Mouse (Mus musculus) brain, embryonic 14.5 days (tissue): Measurements from ENCODE around the gene Creb5.

Experiments used
- CTCF ChIP-seq: fragments of 200-500 bp; IDR thresholded peaks from 2 replicates; pipeline ENCODE4 v1.5.1; 2012; ENCODE audit warnings: inconsistent platforms, mild to moderate bottlenecking, moderate library complexity, borderline replicate concordance; ENCODE audit not compliant: insufficient read depth, insufficient read length; ENCODE audit errors: extremely low read depth
- POLR2A ChIP-seq: fragments of 200-500 bp; IDR thresholded peaks from 2 replicates; pipeline ENCODE4 v1.6.1; 2012; ENCODE audit warnings: mild to moderate bottlenecking, inconsistent platforms, borderline replicate concordance; ENCODE audit not compliant: poor library complexity, insufficient read depth, insufficient read length, severe bottlenecking; ENCODE audit errors: extremely low read depth

- TF ChIP-seq POLR2A (no peak), CTCF (no peak)
Observed at GRCm38 (mm10) chr6:53662858-53663833, 376.1 kb downstream of the Creb5 start.
